Mouse (Mus musculus) MEL (cell line): ENCODE data around the gene Plk2.

Experiments used
- CTCF ChIP-seq, 3 experiments: IDR thresholded peaks in 2 of 3; conservative IDR thresholded peaks in 1 of 3; 2 replicates each; pipeline ENCODE4 v1.5.1; 2011 to 2012; ENCODE audit warnings: low read length in 3 of 3, low read depth in 2 of 3, mild to moderate bottlenecking in 2 of 3, improper control_type of control experiment in 1 of 3, inconsistent platforms in 1 of 3, mixed read lengths in 1 of 3, moderate library complexity in 1 of 3; ENCODE audit not compliant: control insufficient read depth in 1 of 3, insufficient read depth in 1 of 3, poor library complexity in 1 of 3, severe bottlenecking in 1 of 3
- EP300 ChIP-seq, 2 experiments: IDR thresholded peaks; 2 replicates each; pipeline ENCODE4 v1.6.1; 2011; ENCODE audit warnings: improper control_type of control experiment in 2 of 2, low read length in 2 of 2, low read depth in 1 of 2, mild to moderate bottlenecking in 1 of 2
- MXI1 ChIP-seq: IDR thresholded peaks from 2 replicates; pipeline ENCODE4 v1.6.1; 2011; ENCODE audit warnings: mild to moderate bottlenecking, low read depth, low read length, improper control_type of control experiment
- NRF1 ChIP-seq: IDR thresholded peaks from 2 replicates; pipeline ENCODE4 v1.6.1; 2014; ENCODE audit warnings: low read depth, mild to moderate bottlenecking, inconsistent platforms, low read length, improper control_type of control experiment, moderate library complexity; ENCODE audit not compliant: poor library complexity, insufficient read depth, severe bottlenecking
- POLR2A ChIP-seq, 2 experiments: IDR thresholded peaks; 2 replicates each; pipeline ENCODE4 v1.6.1; 2011 to 2012; ENCODE audit warnings: low read length in 2 of 2, mild to moderate bottlenecking in 2 of 2, control low read depth in 1 of 2, improper control_type of control experiment in 1 of 2, low read depth in 1 of 2, moderate library complexity in 1 of 2; ENCODE audit not compliant: control insufficient read depth in 1 of 2, insufficient read depth in 1 of 2, poor library complexity in 1 of 2
- RCOR1 ChIP-seq: IDR thresholded peaks from 2 replicates; pipeline ENCODE4 v1.6.1; 2012; ENCODE audit warnings: low read depth, mild to moderate bottlenecking, inconsistent platforms, low read length, improper control_type of control experiment
- SMC3 ChIP-seq: IDR thresholded peaks from 2 replicates; pipeline ENCODE4 v1.6.1; 2011; ENCODE audit warnings: low read depth, low read length, improper control_type of control experiment
- TBP ChIP-seq: IDR thresholded peaks from 2 replicates; pipeline ENCODE4 v1.8.0; 2011; ENCODE audit warnings: low read depth, low read length, improper control_type of control experiment
- USF1 ChIP-seq: IDR thresholded peaks from 2 replicates; pipeline ENCODE4 v1.6.1; 2014; ENCODE audit warnings: low read depth, mild to moderate bottlenecking, inconsistent platforms, low read length, improper control_type of control experiment, moderate library complexity
- ZKSCAN1 ChIP-seq: IDR thresholded peaks from 2 replicates; pipeline ENCODE4 v1.6.1; 2012; ENCODE audit warnings: low read depth, mild to moderate bottlenecking, inconsistent platforms, low read length, improper control_type of control experiment, moderate library complexity
- ZNF384 ChIP-seq: IDR thresholded peaks from 2 replicates; pipeline ENCODE4 v1.6.1; 2012; ENCODE audit warnings: low read depth, mild to moderate bottlenecking, inconsistent platforms, low read length, improper control_type of control experiment

GRCm38 (mm10) chr13:110397750-110398149 is 2.9 kb downstream of the Plk2 start:
- TF ChIP-seq CTCF (IDR thresholded peaks at IDR 0.05 in 2 of 3, conservative IDR thresholded peaks at IDR 0.05 in 1 of 3; ENCODE audit: control insufficient read depth in 1 of 3, insufficient read depth in 1 of 3, low read depth in 2 of 3, low read length in 3 of 3, poor library complexity in 1 of 3, severe bottlenecking in 1 of 3): no peak
- no peak for TF ChIP-seq POLR2A (IDR thresholded peaks at IDR 0.05; ENCODE audit: control insufficient read depth in 1 of 2, insufficient read depth in 1 of 2, low read depth in 1 of 2, low read length in 2 of 2, poor library complexity in 1 of 2)
- no peak for TF ChIP-seq ZNF384
- TF ChIP-seq ZKSCAN1: no peak
- no peak for TF ChIP-seq EP300 (IDR thresholded peaks at IDR 0.05; ENCODE audit: low read depth in 1 of 2, low read length in 2 of 2)
- TF ChIP-seq SMC3: no peak
- TF ChIP-seq NRF1: no peak
- no peak for TF ChIP-seq RCOR1
- no peak for TF ChIP-seq USF1
- no peak for TF ChIP-seq TBP
- TF ChIP-seq MXI1: no peak
